Mouse (Mus musculus): ENCODE data around the gene Snx18. TPM values are rescaled to one million over a fixed set of nuclear protein-coding genes. Genes with fewer than 3 reads are reported as not detected.

The Snx18 gene
- total and polyA plus RNA-seq, 3 experiments = 6.4 to 12.6 (median 9.1) TPM

GRCm38 (mm10) chr13:113622865-113623255, 4.5 kb upstream of the Snx18 start:
- no peaks in the 10 kb centered on the region for H3K36me3 ChIP-seq (replicated peaks in 1 of 2; ENCODE audit: control insufficient read depth in 1 of 2, insufficient read depth in 1 of 2, low read length in 1 of 2)
- dilution Hi-C loops (cut with MboI; ENCODE audit: extremely low pct_ligation_motif_present, extremely low pct_unique_long_range_greater_than_20kb, low sequenced_read_pairs) = no loop called here

GRCm38 (mm10) chr13:113622122-113622864, 3.9 kb upstream of the Snx18 start:
- H3K27ac ChIP-seq (ENCODE audit: insufficient read depth, low read depth) = no peak overlapping the region
- peaks cover 0 to 3% of the 10 kb centered on the region in 2 experiments for H3K36me3 ChIP-seq (replicated peaks in 1 of 2; ENCODE audit: control insufficient read depth in 1 of 2, insufficient read depth in 1 of 2, low read length in 1 of 2)
- H3K79me2 ChIP-seq (replicated peaks; ENCODE audit: control insufficient read depth, extremely low read depth, insufficient read depth, poor library complexity, severe bottlenecking) = 0 out of 2 replicates have a peak, but pooled peaks cover 5% of the 10 kb centered on the region
- H3K4me2 ChIP-seq (ENCODE audit: insufficient read depth, low read depth, poor library complexity, severe bottlenecking) = no peak overlapping the region
- no peaks in the 10 kb centered on the region for H3K27me3 ChIP-seq (replicated peaks)
- DNase-seq (ENCODE audit: extremely low read depth) = no peak
- TF ChIP-seq POLR2AphosphoS2 (IDR thresholded peaks at IDR 0.05; ENCODE audit: low read depth, low read length) = no peak
- no peak for TF ChIP-seq TCF12 (IDR thresholded peaks at IDR 0.05; ENCODE audit: low read depth, low read length)
- TF ChIP-seq ZKSCAN1 (IDR thresholded peaks at IDR 0.05; ENCODE audit: borderline replicate concordance, low read depth, low read length) = no peak
- no peak for TF ChIP-seq ZC3H11A (IDR thresholded peaks at IDR 0.05; ENCODE audit: low read depth, low read length)
- TF ChIP-seq GABPA (IDR thresholded peaks at IDR 0.05; ENCODE audit: insufficient replicate concordance, low read depth, low read length) = no peak
- TF ChIP-seq CHD1 (IDR thresholded peaks at IDR 0.05; ENCODE audit: low read depth, low read length) = no peak
- no peak for TF ChIP-seq ZNF384 (IDR thresholded peaks at IDR 0.05; ENCODE audit: low read depth, low read length)
- TF ChIP-seq POLR2A (IDR thresholded peaks at IDR 0.05; ENCODE audit: low read depth, low read length) = no peak
- TF ChIP-seq EP300 (IDR thresholded peaks at IDR 0.05; ENCODE audit: low read length) = no peak
- TF ChIP-seq SMC3 (IDR thresholded peaks at IDR 0.05; ENCODE audit: low read depth, low read length) = no peak
- TF ChIP-seq NELFE (IDR thresholded peaks at IDR 0.05; ENCODE audit: low read depth, low read length) = no peak
- no peak for TF ChIP-seq MXI1 (IDR thresholded peaks at IDR 0.05; ENCODE audit: low read depth, low read length)
- no peak for TF ChIP-seq ZMIZ1 (IDR thresholded peaks at IDR 0.05; ENCODE audit: low read depth, low read length)
- no peak for TF ChIP-seq RCOR1 (conservative IDR thresholded peaks at IDR 0.05; ENCODE audit: low read depth, low read length)
- no peak for TF ChIP-seq USF2 (conservative IDR thresholded peaks at IDR 0.05; ENCODE audit: low read depth, low read length)
- no peak for TF ChIP-seq MAX (IDR thresholded peaks at IDR 0.05; ENCODE audit: low read length)
- TF ChIP-seq E2F4 (IDR thresholded peaks at IDR 0.05; ENCODE audit: insufficient replicate concordance, low read depth, low read length) = no peak
- no peak for TF ChIP-seq PAX5 (IDR thresholded peaks at IDR 0.05; ENCODE audit: low read length)
- no peak for TF ChIP-seq JUND (conservative IDR thresholded peaks at IDR 0.05; ENCODE audit: low read depth, low read length)
- TF ChIP-seq RAD21 (IDR thresholded peaks at IDR 0.05; ENCODE audit: low read depth, low read length) = no peak
- dilution Hi-C loops (cut with MboI; ENCODE audit: extremely low pct_ligation_motif_present, extremely low pct_unique_long_range_greater_than_20kb, low sequenced_read_pairs) (no loop called here), in situ Hi-C loops (cut with MboI; ENCODE audit: low pct_ligation_motif_present, low pct_unique_long_range_greater_than_20kb, low sequenced_read_pairs) (no loop called here)
- peaks cover 6 to 8% of the 10 kb centered on the region in 2 experiments; a peak in 3 of 4 replicates for H3K4me1 ChIP-seq (ENCODE audit: control insufficient read depth in 1 of 2, insufficient read depth in 2 of 2)
- no peak overlapping the region for H3K4me3 ChIP-seq (replicated peaks in 1 of 3; ENCODE audit: low read depth in 2 of 3, low read length in 2 of 3, poor library complexity in 1 of 3)
- H3K9me3 ChIP-seq (replicated peaks; ENCODE audit: low read length) = peaks cover 3% of the 10 kb centered on the region
- H3K9ac ChIP-seq (ENCODE audit: insufficient read depth, low read depth) = no peak overlapping the region

More at GRCm38 (mm10) chr13:113622865-113623255, 4.5 kb upstream of the Snx18 start:
- Histone ChIP-seq H3K4me3 (replicated peaks in 1 of 3; ENCODE audit: low read depth in 2 of 3, low read length in 2 of 3, poor library complexity in 1 of 3) (no peak overlapping the region), H3K9me3 (replicated peaks; ENCODE audit: low read length) (no peaks in the 10 kb centered on the region), H3K79me2 (replicated peaks; ENCODE audit: control insufficient read depth, extremely low read depth, insufficient read depth, poor library complexity, severe bottlenecking) (no peaks in the 10 kb centered on the region), H3K4me1 (ENCODE audit: control insufficient read depth in 1 of 2, insufficient read depth in 2 of 2) (peaks cover under 1 to 4% of the 10 kb centered on the region in 2 experiments; a peak in 3 of 4 replicates), H3K27ac (ENCODE audit: insufficient read depth, low read depth) (no peak overlapping the region), H3K4me2 (ENCODE audit: insufficient read depth, low read depth, poor library complexity, severe bottlenecking) (no peak overlapping the region), H3K9ac (ENCODE audit: insufficient read depth, low read depth) (no peak overlapping the region), H3K27me3 (replicated peaks) (no peaks in the 10 kb centered on the region)
- in situ Hi-C loops (cut with MboI; ENCODE audit: low pct_ligation_motif_present, low pct_unique_long_range_greater_than_20kb, low sequenced_read_pairs) = no loop called here
- DNase-seq (ENCODE audit: extremely low read depth) = no peak
- TF ChIP-seq JUND (conservative IDR thresholded peaks at IDR 0.05; ENCODE audit: low read depth, low read length) = no peak
- no peak for TF ChIP-seq POLR2AphosphoS2 (IDR thresholded peaks at IDR 0.05; ENCODE audit: low read depth, low read length)

Data from CH12.LX (cell line).